Mouse (Mus musculus) testis, adult 2 months (tissue): ENCODE measurements at regions not wholly inside any gene's neighbourhood (a gene's known extent, or its start where the extent isn't known, plus 50 kb on each side); places are given as distances from the start of the nearest gene placed in this dataset.

Experiments
- CTCF ChIP-seq: fragments of 200-500 bp; IDR thresholded peaks from 2 replicates; pipeline ENCODE4 v1.5.1; 2012; ENCODE audit warnings: low read depth, mild to moderate bottlenecking, inconsistent platforms, low read length, moderate library complexity; ENCODE audit not compliant: control insufficient read depth, insufficient read depth, insufficient replicate concordance
- POLR2A ChIP-seq: fragments of 200-500 bp; IDR thresholded peaks from 2 replicates; pipeline ENCODE4 v1.6.1; 2012; ENCODE audit warnings: low read depth, mild to moderate bottlenecking, inconsistent platforms, low read length, moderate library complexity; ENCODE audit not compliant: control insufficient read depth

GRCm38 (mm10) chr12:54549659-54550058 lies 106.7 kb downstream of the Sptssa start:
- TF ChIP-seq CTCF (no peak), POLR2A (no peak)
